Mouse (Mus musculus) T-helper 17 cell (primary cell): ENCODE measurements around the gene Tshz2.

ENCODE experiments used
- in situ Hi-C, 2 experiments: fragments of 300-600 bp; cut with MboI, MseI; formaldehyde crosslinking; loops; 1 replicate in 1 of 2; 2 replicates in 1 of 2; pipeline ENCODE4 v1.15.1; 2025; ENCODE audit warnings: high pct_unique_total_duplicates in 2 of 2

The Tshz2 gene

DNA sequence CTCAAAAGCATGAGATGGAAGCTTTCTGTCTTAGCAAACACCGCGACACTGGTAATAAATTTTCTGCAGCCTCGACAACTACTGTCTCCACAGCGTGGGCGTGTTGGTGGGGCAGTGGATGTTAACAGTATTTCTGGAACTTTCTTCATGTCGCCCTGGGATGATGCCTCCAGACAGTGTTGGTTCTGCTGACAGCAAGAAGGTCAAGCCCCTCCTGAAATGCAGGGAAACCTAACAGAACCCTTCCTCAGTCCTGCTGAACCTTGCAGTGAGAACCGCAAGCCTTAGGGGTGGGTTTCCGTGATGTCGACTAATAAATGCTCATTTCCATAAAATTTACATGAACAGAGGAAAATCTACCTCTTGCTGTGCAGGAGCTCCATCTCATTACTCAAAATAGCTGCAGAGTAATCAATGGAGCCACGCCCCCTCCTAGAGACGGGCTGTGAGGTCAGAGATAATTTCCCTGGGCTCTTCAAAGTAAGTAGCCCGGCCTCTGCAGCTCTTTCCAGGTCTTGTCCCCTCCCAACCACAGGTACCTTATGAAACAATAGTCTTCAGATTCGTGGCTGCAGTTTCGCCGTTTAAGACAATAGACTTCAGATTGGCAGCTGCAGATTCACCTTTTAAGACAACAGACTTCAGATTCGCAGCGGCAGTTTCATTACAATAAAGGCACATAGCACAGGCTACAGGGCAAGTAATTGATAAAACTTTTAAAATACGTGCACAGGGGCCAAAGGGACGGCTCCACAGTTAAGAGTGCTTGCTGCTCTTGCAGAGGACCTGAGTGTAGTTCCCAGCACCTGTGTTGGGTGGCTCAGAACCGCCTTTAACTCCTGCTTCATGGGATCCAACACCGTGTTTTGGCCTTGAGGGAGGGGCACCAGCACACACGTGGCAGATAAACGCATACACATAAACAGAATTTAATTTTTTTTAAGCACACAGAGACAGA is 297.0 kb downstream of the Tshz2 start:
- in situ Hi-C loops = no loop called here

DNA sequence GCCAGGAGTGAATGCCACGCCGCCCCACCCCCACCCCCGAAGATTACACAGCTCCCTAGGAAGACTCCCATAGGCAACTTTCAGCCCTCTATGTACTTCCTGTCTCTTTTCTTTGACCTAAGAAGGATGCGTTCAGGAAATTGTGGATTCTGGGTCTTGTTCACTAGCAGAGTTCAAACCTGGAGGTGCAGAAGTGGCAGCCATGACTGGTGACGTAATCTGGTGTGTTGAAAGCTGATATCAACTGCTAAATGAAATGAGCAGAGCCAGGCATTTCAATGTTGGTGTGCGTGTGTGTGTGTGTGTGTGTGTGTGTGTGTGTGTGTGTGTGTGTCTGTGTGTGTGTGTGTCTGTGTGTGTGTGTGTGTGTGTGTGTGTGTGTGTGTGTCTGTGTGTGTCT is 302.8 kb downstream of the Tshz2 start:
- in situ Hi-C loops = no loop called here

DNA sequence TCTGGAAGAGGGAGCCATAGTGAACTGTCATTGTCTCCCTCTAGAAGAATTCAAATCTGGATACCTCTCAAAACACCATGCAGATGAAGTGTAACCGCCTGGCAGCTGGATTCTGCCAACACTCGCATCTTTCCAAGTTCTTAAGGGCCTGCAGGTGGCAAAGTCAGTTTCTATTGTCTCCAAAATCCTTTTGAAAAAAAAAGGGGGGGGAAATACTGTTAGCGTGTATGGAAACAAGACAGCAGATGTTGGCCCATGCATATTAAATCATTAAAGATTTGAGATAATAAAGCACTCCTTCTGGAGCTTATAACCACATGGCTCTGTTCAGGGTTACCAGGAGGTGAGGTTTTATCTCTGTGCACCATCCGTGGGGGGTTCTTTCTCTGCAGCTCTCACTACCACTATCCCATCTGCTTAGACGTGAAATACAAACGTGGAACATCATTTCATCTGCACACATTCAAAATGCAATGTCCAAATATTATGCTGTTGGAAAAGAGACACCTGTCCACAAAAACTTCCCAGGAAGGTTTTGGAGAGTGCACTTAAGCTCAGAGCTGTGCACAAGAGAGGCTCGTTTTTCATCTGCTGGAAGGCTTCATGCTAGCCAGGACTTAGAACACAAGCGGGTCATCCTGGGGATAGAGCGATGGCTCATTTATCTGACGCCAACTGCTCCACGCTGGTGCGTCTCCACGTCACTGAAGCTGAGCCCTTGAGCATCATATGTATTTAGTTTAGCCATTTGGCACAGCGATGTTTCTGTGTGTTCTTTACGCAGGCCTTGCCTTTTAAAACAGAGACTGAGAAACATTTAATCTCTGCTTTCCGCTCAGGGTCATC is 307.7 kb downstream of the Tshz2 start:
- in situ Hi-C loops = no loop called here

DNA sequence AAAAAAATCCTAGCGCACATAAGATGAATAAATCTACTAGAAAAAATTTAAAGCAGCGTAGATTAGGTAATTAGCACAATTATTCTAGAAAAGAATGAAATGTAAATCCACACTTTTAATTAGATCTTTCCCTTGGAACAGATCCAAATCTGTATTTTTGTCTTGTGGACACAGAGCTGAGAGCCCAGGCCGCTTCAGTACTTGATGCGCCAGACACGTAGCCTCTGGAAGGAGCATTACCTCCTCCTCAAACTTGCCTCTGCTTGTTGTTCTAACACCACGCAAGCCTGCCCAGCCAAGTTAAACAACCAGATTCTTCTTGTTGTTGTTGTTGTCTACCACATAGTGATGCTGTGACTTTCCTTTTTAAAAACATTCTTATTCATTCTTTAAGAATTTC is 310.9 kb downstream of the Tshz2 start:
- in situ Hi-C loops = no loop called here

DNA sequence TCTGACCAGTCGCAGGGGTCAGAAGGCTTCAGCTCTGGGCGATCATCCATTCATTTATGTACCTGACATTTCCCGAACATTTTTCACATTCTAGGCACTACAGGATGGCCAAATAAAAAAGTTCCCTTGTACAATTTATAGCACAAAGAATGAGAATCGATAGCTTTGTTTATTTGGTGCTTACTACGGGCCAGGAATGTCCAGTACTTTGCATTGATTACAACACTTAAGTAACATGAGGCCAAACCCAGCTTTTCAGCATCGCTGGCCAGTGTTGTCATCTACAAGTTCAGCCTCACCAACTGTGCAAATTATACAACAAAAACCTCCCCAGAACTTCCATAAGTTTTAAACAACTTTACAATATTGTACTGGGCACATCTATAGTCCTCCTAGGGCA is 315.3 kb downstream of the Tshz2 start:
- in situ Hi-C loops = no loop called here

DNA sequence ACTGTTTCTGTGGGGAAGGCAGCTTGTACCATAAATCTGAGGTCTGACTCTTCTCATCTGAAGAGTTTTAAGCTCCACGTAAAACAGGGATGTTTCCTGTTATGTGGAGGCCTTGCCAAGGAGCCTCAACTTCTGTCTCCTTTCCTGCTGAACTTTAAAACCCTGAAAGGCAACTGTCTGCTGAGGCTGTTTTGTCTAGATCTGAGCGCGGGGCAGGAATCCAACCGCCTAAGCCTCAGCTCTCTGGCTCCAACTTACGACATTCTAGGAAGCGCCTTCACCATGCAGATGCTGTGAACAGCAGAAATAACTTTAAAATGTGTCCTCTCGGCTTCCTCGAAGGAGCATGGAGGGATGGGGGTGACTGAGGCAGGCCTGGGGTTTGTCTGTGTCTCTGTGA is 318.2 kb downstream of the Tshz2 start:
- in situ Hi-C loops = no loop called here

DNA sequence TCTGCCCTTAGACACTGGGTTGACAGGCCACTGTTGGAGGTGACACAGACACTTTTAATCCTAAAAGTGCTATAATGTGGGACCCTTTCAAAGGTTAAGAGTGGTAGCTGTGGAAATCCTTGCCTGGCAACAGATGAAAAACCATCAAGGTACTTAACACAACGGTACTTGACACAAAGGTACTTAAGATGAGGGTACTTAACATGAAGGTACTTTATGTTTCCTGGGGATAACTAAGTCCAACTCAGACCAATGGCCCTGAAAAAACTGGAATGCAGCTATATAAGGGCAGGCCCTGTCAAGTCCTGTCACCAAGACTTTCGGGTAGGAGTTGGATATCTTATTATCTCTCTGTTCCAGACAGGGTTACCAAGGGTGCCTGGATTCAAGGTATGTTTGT is 320.2 kb downstream of the Tshz2 start:
- in situ Hi-C loops = no loop called here

DNA sequence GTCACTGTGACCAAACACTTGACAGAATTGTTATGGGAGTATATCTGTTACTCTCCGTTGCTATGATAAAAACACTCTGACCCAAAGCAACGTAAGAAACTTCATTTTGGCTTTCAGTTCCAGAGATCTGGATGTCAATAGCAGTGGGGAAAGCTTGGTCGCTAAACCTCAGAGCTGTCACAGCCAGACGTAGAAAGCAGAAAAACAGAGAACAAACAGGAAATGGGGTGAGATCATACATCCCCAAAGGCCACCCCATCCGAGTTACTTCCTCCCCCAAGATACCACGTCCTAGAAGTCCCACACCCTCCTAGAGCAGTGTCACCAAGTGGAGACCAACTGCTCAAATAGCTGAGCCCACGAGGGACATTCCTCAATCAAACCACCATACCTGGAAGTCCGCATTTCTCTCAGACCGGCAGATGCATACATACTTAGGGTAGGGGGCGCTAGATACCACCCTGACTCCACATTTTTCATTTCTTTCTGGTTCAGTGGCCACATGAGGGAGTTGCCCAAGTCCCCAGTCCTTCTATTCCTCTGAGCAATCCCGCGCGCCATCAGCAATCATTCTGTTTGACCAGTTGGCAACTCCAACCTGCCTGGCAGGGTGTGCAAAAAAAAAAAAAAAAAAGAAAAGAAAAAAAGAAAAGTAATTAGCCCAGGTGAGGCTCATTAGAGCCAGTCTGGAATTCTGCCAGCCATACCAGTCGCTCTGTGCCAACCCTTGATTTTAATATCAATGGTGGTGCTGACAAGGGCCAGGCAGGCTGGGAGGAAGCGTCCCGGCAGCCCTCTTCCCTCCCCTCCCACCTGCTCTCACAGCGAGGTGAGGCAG is 326.1 kb downstream of the Tshz2 start:
- in situ Hi-C loops = no loop called here

DNA sequence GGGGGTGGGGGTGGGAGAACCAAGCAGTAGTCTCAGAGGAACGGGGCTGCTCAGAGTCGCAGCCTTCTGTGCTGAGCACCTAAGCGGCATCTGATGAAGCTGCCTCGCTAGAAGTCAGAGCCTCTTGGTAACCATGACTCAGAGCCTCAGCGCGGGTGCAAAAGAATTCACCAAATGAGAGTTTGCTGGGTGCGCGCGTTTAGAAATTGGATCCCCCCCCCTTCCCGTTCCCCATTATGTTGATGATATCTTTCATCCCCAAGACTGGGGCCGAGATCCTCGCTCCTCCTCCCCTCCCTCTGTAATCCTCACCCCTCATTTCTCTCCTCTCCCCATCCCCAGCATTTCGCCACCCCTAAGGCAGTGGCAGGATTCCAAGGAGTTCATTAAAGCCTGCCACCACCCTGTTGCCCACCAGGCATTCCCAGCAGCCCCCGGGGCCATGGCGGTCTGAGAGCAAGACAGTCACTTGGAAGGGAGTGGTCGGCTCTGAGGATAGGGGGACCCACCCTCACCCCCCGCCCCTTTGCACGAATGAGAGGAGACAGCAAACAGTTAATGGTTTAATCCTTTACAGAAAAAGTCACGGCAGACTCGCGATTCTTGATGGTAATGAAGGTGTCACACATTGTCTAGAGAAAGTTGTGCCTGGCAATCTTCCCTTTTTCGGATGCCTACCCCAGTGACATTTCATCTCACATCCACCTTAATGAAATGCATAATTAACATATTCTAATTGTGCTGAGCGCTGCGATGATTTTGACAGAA is 328.8 kb downstream of the Tshz2 start:
- in situ Hi-C loops = loop anchor here in 1 of 2 experiments (10.0 kb wide), 1 partner anchor 1593 kb away; no protein-coding TSS in a partner anchor

DNA sequence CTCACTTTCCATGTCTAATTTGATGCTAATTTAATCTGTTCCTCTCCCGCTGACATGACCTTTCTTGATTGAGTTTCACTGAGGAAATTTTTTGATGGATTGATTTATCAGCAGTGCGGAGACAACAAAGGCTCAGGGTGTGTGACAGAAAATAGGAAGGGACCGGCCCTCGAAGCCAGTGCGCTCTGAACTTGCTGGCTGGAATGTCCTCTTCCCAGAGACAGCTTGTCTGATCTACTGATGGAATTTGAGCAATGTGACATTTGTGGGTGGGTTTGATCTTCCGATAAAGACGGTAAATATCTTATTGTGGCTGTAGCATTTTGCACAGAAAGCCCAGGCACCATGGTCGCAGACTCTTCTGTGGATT is 329.4 kb downstream of the Tshz2 start:
- in situ Hi-C loops = loop anchor here in 1 of 2 experiments (10.0 kb wide), 1 partner anchor 1593 kb away; no protein-coding TSS in a partner anchor

DNA sequence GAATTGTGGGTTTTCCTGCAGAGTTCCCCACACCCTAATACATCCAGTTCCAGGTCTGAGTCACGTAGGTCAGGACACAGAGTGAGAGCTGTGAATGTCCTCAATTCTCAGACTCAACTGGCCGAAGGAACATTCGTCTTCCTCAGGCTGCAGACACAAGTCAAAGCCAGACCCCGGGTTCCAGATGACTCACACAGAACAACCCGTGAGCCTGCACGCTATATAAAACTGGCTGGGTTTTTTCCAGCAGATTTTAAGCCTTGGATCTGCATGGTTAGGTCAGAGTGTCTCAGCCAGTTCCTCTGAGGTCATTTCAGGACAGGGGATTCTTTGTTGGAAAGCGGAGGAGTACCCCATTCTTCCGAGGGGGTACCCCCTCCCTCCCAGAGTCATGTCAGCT is 330.0 kb downstream of the Tshz2 start:
- in situ Hi-C loops = loop anchor here in 1 of 2 experiments (10.0 kb wide), 1 partner anchor 1592 kb away; no protein-coding TSS in a partner anchor

DNA sequence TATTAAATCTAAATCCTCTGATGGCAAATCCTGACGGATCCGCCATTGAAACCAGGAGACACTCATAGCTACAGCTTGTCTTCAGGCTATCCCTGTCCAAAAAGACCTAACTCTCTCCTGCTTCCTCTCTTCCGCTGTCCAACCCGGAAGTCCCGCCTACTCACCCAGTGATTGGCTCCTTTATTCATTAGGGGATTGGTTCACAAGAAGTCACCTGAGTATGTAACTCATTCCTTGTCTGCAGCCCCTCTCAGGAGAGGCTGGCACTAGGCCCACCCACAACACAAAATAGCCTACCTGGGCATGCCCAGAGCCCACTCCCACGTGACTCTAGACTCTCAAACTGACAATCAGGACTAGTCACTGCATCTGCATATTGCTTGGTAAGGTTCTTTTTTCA is 337.7 kb downstream of the Tshz2 start:
- in situ Hi-C loops = loop anchor here in 1 of 2 experiments (10.0 kb wide), 1 partner anchor 1714 kb away; no protein-coding TSS in a partner anchor

DNA sequence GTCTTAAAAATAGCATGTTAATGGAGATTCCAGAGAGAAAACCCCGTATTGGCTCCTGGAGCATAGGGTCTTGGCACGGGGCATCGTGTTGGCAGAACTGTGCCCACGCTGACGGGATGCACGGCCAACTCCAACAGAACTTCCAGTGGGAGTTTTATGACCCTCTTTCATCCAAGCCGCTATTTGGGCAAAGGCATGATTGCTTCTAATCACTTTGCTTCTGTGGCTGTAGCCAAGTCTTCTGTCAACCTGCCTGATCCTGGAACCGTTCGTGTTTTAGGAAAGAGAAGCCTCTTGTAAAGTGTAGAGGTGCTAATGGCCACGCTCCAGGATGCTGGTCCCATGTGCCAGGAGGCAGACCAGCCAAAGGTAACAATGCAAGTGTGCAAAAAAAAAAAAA is 350.1 kb downstream of the Tshz2 start:
- in situ Hi-C loops = no loop called here

DNA sequence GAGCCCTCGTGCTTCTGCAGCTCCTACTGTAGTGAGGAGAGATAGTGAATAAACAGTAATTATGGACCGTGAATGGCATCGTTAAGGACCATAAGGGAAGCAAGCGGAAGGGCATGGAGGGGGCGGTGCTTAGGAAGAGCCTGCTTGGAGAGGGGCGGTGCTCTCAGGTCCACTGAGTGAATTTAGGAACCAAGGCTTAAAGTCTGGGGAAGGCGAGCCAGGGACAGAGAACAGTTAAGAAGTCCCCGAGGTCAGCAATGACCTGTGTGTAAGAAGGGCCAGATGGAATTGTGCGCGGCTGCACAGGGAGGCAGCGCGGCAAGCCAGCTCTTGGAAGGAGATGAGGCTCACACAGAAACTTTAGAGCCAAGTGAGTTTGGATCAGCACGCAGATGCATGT is 354.4 kb downstream of the Tshz2 start:
- in situ Hi-C loops = no loop called here

DNA sequence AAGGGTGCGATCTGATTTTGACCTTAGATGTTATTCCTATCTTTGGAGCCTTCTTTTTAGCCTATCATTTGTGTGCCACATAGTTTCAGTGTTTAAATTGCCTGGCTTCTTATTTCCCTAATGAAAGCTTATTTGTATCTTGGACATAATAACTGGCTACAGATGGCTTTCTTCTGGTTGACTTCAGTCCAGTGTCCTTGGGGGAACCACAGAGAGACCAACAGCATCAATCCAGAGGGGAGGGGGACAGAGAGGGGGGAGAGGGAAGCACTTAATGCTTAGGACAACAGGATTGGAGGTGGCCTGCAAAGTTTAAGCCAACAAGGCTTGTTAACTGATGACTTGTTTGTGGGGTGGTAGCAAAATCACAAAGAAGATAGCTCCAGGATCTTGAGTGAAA is 356.4 kb downstream of the Tshz2 start:
- in situ Hi-C loops = no loop called here

DNA sequence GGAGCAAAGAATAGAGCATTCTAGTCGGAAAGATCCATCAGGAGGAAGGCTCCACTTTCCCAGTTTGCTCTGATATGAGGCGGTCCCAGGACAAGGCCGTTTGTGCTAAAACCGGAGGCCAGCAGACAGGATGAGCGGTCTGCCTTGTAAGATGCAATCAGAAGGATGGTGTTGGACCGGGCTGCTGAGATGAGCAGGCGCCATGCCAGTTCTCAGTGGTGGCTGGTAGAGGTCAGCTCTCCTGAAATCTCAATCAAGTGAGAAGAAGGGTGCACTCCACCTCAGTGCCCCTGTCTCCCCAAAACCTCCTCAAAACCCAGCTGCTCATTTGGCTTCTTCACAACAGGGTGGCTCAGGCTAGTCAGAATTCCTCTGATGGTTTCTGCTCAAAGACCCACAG is 358.2 kb downstream of the Tshz2 start:
- in situ Hi-C loops = no loop called here

DNA sequence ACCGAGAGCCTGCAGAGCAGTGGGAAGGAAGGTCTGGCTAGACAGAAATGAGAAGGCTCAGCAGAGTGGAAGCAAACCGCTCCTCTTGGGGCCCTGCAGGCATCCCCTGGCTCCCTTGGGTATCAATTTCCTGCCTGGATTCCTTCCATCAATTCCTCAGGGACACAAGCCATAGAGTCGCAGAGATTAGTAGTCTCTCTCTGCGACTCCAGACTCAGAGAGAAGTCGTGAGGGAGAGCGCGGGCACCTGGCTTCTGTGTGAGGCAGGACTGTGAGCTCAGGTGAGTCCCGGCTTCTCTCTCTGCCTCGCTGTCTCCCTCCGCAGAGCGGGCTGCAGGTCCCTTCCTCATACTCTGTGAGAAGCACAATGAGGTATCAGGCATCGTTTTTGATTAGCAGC is 363.2 kb downstream of the Tshz2 start:
- in situ Hi-C loops = no loop called here

DNA sequence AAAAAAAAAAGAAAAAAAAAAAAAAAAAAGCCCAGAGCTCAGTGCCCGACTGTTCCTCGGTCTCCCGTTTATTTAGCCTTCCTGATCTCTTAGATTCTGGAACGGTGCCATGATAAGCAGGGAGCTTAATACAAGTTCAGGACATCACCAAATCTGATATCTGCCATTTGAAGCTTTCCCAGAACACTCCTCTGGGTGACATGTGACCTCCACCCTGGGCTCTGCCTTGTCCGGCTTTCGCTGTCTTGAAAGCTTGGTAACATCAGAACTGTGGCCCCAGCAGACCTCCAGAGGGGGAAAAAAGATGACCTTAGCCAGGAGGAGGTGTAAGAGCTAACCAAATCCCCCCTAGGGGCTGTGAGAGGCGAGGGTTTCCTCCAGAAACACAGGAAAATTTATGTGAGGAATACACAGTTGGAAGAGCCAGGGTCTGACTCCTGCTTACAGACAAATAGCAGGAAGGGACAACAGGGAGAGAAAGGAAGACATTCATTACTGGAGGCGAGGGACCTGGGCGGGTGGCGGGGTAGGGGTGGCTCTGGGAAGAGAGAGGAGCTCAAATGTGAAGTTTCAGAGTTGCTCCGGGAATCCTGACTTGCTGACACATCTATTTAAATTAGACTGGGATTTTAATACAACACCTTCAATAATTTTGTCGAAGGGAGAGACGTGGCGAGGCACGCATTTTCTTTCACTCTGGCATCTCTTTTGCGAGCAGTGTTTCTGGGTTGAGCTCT is 363.9 kb downstream of the Tshz2 start:
- in situ Hi-C loops = no loop called here

DNA sequence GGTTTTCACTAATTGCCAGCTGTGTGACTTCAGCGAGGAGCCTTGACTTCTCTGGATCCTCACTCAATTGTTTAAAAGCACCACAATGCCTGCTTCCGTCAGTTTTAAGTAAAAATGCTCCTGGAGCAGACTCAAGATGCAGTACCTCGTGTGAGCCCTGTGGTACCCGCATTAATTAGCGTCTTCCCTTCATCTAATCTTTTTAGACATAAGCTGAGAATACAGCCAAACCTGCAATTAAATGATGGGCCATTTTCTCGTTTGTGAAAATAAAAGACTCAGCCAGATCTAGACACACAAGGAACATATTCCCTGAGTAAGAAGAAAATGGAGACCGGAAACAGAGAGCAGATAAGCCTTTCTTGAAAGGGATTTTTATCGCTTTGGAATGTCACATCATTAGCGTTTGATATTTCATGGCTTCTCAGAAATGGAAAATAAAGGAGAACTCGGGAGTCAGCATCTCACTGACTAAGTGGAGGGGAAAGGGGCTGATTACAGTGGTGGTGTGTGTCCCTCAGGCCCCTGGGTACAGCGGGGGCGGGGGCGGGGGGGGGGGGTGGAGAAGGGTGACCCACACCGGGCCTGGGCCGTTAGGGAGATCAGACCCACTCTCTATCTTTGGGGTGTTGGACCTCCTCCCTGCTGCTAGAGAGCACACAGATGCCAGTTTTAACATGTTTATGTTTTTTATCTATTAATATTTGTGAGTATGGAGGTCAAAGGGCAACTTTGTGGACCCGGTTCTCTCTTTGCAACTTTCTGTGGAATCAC is 364.6 kb downstream of the Tshz2 start:
- in situ Hi-C loops = no loop called here
